Mouse (Mus musculus): ENCODE data around the gene Irf6.
A peak's percentile ranks its signal among the peaks of the same experiment; 100 is the strongest.

Irf6 gene

GRCm38 (mm10) chr1:193152872-193153271, at the start of gene Irf6:
Irf6 (plus strand) TSS chr1:193153111.
- no peak for DNase-seq (ENCODE audit: extremely low spot score, low read depth, low spot score)

GRCm38 (mm10) chr1:193112093-193112492, 40.8 kb upstream of the Irf6 start:
- no peak for DNase-seq (ENCODE audit: extremely low spot score, low read depth, low spot score)

GRCm38 (mm10) chr1:193122793-193123192, 30.1 kb upstream of the Irf6 start:
- no peak for DNase-seq (ENCODE audit: extremely low spot score, low read depth, low spot score)

GRCm38 (mm10) chr1:193123290-193123689, 29.6 kb upstream of the Irf6 start:
- DNase-seq (ENCODE audit: extremely low spot score, low read depth, low spot score), result no peak

GRCm38 (mm10) chr1:193125835-193126234, 27.1 kb upstream of the Irf6 start:
- no peak for DNase-seq (ENCODE audit: extremely low spot score, low read depth, low spot score)

- no peak for DNase-seq (ENCODE audit: extremely low spot score, low read depth, low spot score)
Observed at GRCm38 (mm10) chr1:193128055-193128454, 24.9 kb upstream of the Irf6 start.

GRCm38 (mm10) chr1:193129321-193129720, 23.6 kb upstream of the Irf6 start:
- no peak for DNase-seq (ENCODE audit: extremely low spot score, low read depth, low spot score)

GRCm38 (mm10) chr1:193129786-193130455, 23.0 kb upstream of the Irf6 start, which contains the start of gene Diexf:
Diexf (minus strand) TSS chr1:193130272.
- peak; percentile 98 for DNase-seq (ENCODE audit: extremely low spot score, low read depth, low spot score)

- DNase-seq (ENCODE audit: extremely low spot score, low read depth, low spot score), result peak; percentile 33
Observed at GRCm38 (mm10) chr1:193130456-193130825, 22.5 kb upstream of the Irf6 start.

- DNase-seq (ENCODE audit: extremely low spot score, low read depth, low spot score), result no peak
Observed at GRCm38 (mm10) chr1:193130839-193131238, 22.1 kb upstream of the Irf6 start.

- no peak for DNase-seq (ENCODE audit: extremely low spot score, low read depth, low spot score)
Observed at GRCm38 (mm10) chr1:193131311-193131948, 21.5 kb upstream of the Irf6 start.

GRCm38 (mm10) chr1:193132385-193132784, 20.5 kb upstream of the Irf6 start:
- no peak for DNase-seq (ENCODE audit: extremely low spot score, low read depth, low spot score)

GRCm38 (mm10) chr1:193133726-193134125, 19.2 kb upstream of the Irf6 start:
- DNase-seq (ENCODE audit: extremely low spot score, low read depth, low spot score), result no peak

- DNase-seq (ENCODE audit: extremely low spot score, low read depth, low spot score), result no peak
Observed at GRCm38 (mm10) chr1:193138087-193138486, 14.8 kb upstream of the Irf6 start.

GRCm38 (mm10) chr1:193138669-193139068, 14.2 kb upstream of the Irf6 start:
- DNase-seq (ENCODE audit: extremely low spot score, low read depth, low spot score), result no peak

- no peak for DNase-seq (ENCODE audit: extremely low spot score, low read depth, low spot score)
Observed at GRCm38 (mm10) chr1:193141118-193141517, 11.8 kb upstream of the Irf6 start.

- DNase-seq (ENCODE audit: extremely low spot score, low read depth, low spot score), result no peak
Observed at GRCm38 (mm10) chr1:193142517-193143062, 10.3 kb upstream of the Irf6 start.

GRCm38 (mm10) chr1:193144516-193144915, 8.4 kb upstream of the Irf6 start:
- no peak for DNase-seq (ENCODE audit: extremely low spot score, low read depth, low spot score)

GRCm38 (mm10) chr1:193145101-193145500, 7.8 kb upstream of the Irf6 start:
- DNase-seq (ENCODE audit: extremely low spot score, low read depth, low spot score), result no peak

- no peak for DNase-seq (ENCODE audit: extremely low spot score, low read depth, low spot score)
Observed at GRCm38 (mm10) chr1:193146416-193146815, 6.5 kb upstream of the Irf6 start.

GRCm38 (mm10) chr1:193149231-193149630, 3.7 kb upstream of the Irf6 start:
- no peak for DNase-seq (ENCODE audit: extremely low spot score, low read depth, low spot score)

- DNase-seq (ENCODE audit: extremely low spot score, low read depth, low spot score), result no peak
Observed at GRCm38 (mm10) chr1:193151134-193151533, 1.8 kb upstream of the Irf6 start.
